Mouse (Mus musculus) spleen, adult 2 months (tissue): ENCODE measurements around the gene Dpp6.

Experiments
- CTCF ChIP-seq: fragments of 200-500 bp; IDR thresholded peaks from 2 replicates; pipeline ENCODE4 v1.5.1; 2011; ENCODE audit warnings: mild to moderate bottlenecking, inconsistent platforms; ENCODE audit not compliant: insufficient read depth, insufficient read length, insufficient replicate concordance; ENCODE audit errors: extremely low read depth
- POLR2A ChIP-seq: fragments of 200-500 bp; IDR thresholded peaks from 2 replicates; pipeline ENCODE4 v1.6.1; 2011; ENCODE audit warnings: low read depth, low read length, inconsistent platforms

DNA sequence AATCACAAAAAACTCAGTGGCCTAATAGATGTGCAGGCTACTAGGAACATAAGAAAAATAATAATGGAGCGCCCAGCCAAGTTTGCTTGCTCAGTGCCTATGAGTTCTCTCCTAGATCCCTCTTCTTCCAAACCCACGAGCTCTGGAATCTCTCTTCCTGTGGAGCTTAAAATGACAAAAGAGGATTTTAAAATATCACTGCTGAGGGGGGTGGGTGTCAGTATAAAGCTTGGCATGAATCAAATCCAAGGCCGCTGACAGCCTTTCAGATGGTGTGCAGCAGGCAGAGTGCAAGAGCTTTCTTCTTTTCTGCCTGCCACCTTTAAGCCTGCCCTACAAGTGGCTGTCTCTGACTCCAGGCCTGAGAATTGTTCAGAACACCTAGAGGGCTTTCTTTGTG, 387.7 kb downstream of the Dpp6 start:
- TF ChIP-seq CTCF (no peak), POLR2A (no peak)
